Mouse (Mus musculus) kidney, embryonic 14.5 days (tissue): ENCODE results near the gene Pex7. TPM values are rescaled to one million over a fixed set of nuclear protein-coding genes. Genes with fewer than 3 reads are reported as not detected.

Source experiments
- ATAC-seq: fragments of 200-750 bp; cut with Nextera tagmentation; 2 replicates; pipeline ENCODE4 v1.8.0; 2017; ENCODE audit warnings: moderate number of reproducible peaks, mild to moderate bottlenecking, moderate TSS enrichment, moderate library complexity; ENCODE audit not compliant: low FRiP score, low TSS enrichment
- H3K27ac ChIP-seq: fragments of 300-500 bp; sonication (generic); 2 replicates; pipeline ENCODE4 v1.5.1; 2014; ENCODE audit warnings: low read depth, mild to moderate bottlenecking, low read length, moderate library complexity, mixed read lengths
- H3K27me3 ChIP-seq: fragments of 300-500 bp; sonication (generic); 2 replicates; pipeline ENCODE4 v1.6.1; 2014; ENCODE audit warnings: mild to moderate bottlenecking, low read length; ENCODE audit not compliant: control insufficient read depth, insufficient read depth
- H3K36me3 ChIP-seq: fragments of 300-500 bp; sonication (generic); 2 replicates; pipeline ENCODE4 v1.6.1; 2014; ENCODE audit warnings: low read length, mixed read lengths; ENCODE audit not compliant: control insufficient read depth, insufficient read depth
- H3K4me1 ChIP-seq: fragments of 300-500 bp; sonication (generic); 2 replicates; pipeline ENCODE4 v1.6.1; 2014; ENCODE audit warnings: low read length, mixed read lengths; ENCODE audit not compliant: control insufficient read depth, insufficient read depth
- H3K4me2 ChIP-seq: fragments of 300-500 bp; sonication (generic); replicated peaks from 2 replicates; pipeline ENCODE4 v1.6.1; 2014; ENCODE audit warnings: low read depth, mild to moderate bottlenecking, low read length
- H3K4me3 ChIP-seq: fragments of 300-500 bp; sonication (generic); 2 replicates; pipeline ENCODE4 v1.5.1; 2014; ENCODE audit warnings: mild to moderate bottlenecking, low read length
- H3K9ac ChIP-seq: fragments of 300-500 bp; sonication (generic); 2 replicates; pipeline ENCODE4 v1.6.1; 2014; ENCODE audit warnings: low read depth, mild to moderate bottlenecking, low read length, moderate library complexity
- H3K9me3 ChIP-seq: fragments of 300-500 bp; sonication (generic); 2 replicates; pipeline ENCODE4 v1.6.1; 2016; ENCODE audit warnings: low read length; ENCODE audit not compliant: control insufficient read depth
- WGBS: fragments of 180-500 bp; shearing (Covaris S2); extraction: QIAGEN DNeasy Blood & Tissue Kit; methylation state at CpG from one replicate; pipeline ENCODE4 v1.1.7; 2014; 5-methylcytosine and 5-hydroxymethylcytosine counted together
- polyA plus RNA-seq: library from polyadenylated mRNA; unstranded; fragments of >200 nt; fragmentation: Nextera tagmentation; extraction: Ambion mirVana; gene quantifications from 2 replicates; pipeline ENCODE4 v1.2.1, GENCODE M21; 2014

Pex7 gene
- polyA plus RNA-seq, 1 experiment from 2014 or later = 45.4 TPM

DNA sequence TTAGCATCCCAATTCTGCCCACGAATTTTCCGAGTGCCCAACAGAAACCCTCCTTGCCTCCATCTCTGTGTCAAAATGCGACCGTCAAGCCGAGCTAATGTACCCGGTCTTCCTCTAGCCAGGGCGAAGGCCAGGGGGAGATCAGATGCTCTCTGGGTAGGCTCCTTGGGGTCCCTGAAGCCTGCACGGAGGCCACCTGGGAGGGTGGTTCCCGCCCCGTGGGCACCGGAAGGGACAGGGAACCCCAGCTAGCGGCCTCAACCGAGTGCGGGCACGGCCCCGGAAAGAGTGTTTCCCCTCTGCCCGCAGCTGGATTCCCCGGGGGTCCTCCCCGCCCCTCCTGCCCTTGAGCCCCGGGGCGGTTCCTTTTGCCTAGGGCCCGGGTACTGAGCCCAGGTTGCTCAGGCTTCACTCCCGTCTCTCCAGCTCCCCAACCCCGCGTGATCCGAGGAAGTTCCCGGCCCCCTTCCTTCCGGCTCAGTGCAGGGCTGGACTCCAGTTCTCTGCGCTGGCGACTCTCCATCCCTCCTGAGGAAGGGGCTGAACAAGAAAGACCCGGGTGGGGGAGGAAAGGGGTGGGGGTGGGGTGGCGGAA lies 57.6 kb downstream of the Pex7 start:
- ATAC-seq = peak; percentile 70
- Histone ChIP-seq H3K9ac (peak overlapping the region; percentile 48; the same call in 1 of the 2 replicates), H3K27ac (no peak overlapping the region), H3K4me2 (peak overlapping the region; percentile 100), H3K4me3 (peak overlapping the region; percentile 57), H3K4me1 (peaks cover 16% of the 10 kb centered on the region; the same call in 1 of the 2 replicates), H3K27me3 (peaks cover 50% of the 10 kb centered on the region), H3K9me3 (no peaks in the 10 kb centered on the region), H3K36me3 (no peaks in the 10 kb centered on the region)
- under 1% methylated on average over 32 of the region's 32 CpGs for WGBS

DNA sequence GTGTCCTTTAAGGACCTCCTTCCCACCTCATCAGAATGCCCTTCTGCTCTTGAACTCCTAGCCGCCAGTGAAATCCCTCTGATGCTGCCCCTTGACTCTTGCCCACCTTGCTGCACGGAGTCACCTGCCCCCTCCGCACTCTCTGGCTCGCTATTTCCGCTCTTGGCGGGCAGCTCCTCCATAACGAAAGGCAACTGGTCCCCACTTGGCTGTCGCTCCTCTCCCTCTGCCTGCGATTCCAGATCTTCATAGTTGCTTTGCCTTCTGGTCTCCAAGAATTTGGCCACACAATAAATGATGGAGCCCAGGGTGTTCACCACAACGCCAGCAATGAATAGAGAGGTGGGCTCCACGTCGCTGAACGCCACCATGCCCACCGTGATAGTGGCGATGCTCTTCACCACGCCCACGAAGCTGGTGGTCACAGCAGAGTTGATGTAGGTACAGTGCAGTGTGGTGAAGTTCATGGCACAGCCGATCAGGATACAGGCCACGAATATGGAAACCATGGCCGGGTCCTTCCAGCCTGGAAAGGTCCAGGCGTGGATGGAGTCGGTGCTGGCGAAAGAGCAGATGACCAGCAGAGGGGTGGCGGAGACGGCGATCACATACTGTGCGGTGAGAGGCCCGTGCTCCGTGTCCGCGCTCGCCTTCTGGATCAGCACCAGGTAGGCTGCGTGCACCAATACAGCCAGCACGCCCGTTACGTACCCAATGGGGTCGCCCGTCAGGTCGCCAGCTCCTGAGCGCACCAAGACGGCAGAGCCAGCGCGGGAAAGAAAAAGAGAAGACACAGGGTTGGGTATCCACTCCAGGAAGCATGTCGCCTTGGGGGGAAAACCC lies 58.3 kb downstream of the Pex7 start:
- Histone ChIP-seq H3K9ac (no peak overlapping the region), H3K27me3 (peaks cover 50% of the 10 kb centered on the region), H3K36me3 (no peaks in the 10 kb centered on the region), H3K27ac (no peak overlapping the region), H3K4me1 (peaks cover 16% of the 10 kb centered on the region; the same call in 1 of the 2 replicates), H3K4me2 (peak overlapping the region; percentile 100), H3K4me3 (peak overlapping the region; percentile 57), H3K9me3 (no peaks in the 10 kb centered on the region)
- no peak for ATAC-seq
- 5% methylated on average over 44 of the region's 44 CpGs for WGBS

DNA sequence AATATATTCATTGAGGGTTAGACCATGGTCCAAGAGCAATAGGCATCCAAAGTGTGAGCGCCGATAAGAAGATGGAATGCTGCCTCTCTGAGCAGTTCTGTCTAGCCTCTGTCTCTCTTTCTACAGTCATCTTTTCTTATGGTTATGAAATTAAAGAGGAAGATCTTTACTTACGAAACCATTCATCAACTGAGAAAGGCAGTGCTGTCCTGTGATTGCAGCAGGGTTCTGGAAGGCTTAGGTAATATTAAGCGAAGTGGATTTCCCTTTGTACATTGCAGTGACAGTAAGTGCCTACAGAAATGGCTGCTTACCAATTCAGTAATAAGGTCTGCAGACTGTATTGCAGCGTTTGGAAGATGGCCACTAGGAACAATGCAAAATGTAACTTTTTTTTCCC lies 67.7 kb downstream of the Pex7 start:
- Histone ChIP-seq H3K36me3 (no peaks in the 10 kb centered on the region), H3K4me2 (no peak overlapping the region), H3K27ac (no peak overlapping the region), H3K4me1 (no peaks in the 10 kb centered on the region), H3K9ac (no peak overlapping the region), H3K9me3 (no peaks in the 10 kb centered on the region), H3K27me3 (no peaks in the 10 kb centered on the region), H3K4me3 (no peak overlapping the region)
- WGBS = 92% methylated on average over 5 of the region's 5 CpGs
- ATAC-seq = no peak

DNA sequence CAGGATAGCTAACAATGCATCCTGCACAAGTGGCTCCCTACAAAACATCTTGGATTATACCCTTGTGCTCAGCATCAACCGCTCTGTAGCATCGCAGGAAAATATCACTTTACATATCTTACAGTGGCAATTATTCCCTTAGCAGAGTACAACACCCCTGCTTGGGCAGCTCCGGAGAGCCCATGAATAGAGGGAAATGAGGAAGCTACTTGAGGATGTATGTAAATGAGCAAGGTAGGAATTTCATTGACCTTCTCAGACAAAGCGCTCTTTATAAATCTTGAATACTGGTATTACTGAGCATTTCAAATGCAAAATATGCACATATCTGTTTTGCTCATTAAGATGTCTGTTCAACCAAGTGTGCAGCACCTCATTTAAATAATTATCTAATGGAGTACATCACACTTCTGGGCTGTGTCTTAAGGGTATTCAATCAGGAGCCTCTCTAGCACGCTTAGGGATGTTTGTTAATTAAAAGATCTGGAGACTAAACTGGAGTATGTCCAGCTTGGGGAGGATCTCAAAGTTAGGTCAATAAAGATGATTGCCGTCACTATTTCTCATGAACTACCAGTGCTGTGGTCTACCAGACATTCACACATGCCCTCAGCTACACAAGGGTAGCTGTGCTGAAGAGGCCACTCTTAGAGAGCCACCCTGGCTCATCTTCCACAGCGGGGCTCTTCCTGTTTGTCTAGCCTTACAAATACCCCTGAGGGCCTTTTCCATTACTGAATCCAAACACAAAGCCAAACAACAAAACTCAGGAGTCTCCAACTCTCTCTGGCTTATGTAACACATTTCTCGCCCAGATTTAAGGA lies 71.4 kb downstream of the Pex7 start:
- no peaks in the 10 kb centered on the region for H3K9me3 ChIP-seq
- H3K27me3 ChIP-seq = no peaks in the 10 kb centered on the region
- WGBS = 83% methylated on average over 8 of the region's 8 CpGs
- no peak overlapping the region for H3K9ac ChIP-seq
- H3K36me3 ChIP-seq = no peaks in the 10 kb centered on the region
- H3K27ac ChIP-seq = no peak overlapping the region
- no peak overlapping the region for H3K4me3 ChIP-seq
- no peak overlapping the region for H3K4me2 ChIP-seq
- no peak for ATAC-seq
- no peaks in the 10 kb centered on the region for H3K4me1 ChIP-seq

DNA sequence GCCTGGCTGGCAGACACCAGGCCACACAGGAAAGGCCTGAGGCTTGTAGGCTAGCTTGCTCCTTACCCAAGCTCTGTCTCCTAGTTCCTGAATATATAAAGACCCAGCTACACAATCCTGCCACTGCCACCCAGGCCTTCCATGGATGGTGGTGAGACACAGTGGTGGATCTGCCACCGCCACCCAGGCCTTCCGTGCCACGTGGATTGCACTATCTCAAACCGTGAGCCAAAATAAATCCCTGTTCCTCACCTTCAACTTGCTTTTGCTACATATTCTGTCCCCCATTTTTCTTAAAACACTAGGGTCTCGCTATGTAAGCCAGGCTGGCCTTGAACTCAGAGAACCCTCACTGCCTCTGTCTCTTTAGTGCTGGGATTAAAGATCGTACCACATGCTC lies 73.3 kb downstream of the Pex7 start:
- WGBS = 94% methylated on average over 6 of the region's 6 CpGs
- H3K27me3 ChIP-seq = no peaks in the 10 kb centered on the region
- no peak overlapping the region for H3K9ac ChIP-seq
- H3K4me1 ChIP-seq = no peaks in the 10 kb centered on the region
- no peaks in the 10 kb centered on the region for H3K36me3 ChIP-seq
- no peaks in the 10 kb centered on the region for H3K9me3 ChIP-seq
- no peak overlapping the region for H3K4me2 ChIP-seq
- H3K27ac ChIP-seq = no peak overlapping the region
- no peak for ATAC-seq
- H3K4me3 ChIP-seq = no peak overlapping the region

DNA sequence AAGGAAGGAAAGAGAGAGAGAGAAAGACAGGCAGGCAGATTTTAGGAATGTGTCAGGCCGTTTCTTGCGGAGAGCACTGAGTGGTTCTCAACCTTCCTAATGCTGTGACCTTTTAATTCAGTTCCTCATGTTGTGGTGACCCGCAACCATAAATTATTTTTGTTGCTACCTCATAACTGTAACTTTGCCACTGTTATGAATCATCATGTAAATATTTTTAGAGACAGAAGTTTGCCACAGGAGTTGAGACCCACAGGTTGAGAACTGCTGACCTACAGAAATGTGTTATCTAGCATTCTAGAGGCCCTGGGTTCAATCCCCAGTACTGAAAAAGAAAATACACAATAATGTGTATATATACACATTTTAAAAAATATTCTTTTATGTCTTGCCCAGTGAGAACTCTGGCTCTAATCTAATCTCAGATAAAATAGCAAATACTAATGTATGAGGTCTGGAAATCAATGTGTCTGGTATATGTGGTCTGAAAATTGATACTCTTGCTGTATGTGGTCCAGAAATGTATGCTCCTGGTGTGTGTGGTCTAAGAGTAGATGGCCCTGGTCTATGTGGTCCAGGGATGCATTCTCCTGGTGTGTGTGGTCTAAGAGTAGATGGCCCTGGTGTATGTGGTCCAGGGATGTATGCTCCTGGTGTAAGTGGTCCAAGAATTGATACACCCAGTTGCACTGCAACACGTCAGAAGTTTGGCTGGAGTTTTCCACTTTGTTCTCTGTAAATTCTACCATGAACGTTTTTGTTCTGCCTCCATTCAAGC lies 76.2 kb downstream of the Pex7 start:
- Histone ChIP-seq H3K4me2 (no peak overlapping the region), H3K9me3 (no peaks in the 10 kb centered on the region), H3K4me3 (no peak overlapping the region), H3K4me1 (no peaks in the 10 kb centered on the region), H3K9ac (no peak overlapping the region), H3K27me3 (no peaks in the 10 kb centered on the region), H3K36me3 (no peaks in the 10 kb centered on the region), H3K27ac (no peak overlapping the region)
- 83% methylated on average over 5 of the region's 5 CpGs for WGBS
- no peak for ATAC-seq

DNA sequence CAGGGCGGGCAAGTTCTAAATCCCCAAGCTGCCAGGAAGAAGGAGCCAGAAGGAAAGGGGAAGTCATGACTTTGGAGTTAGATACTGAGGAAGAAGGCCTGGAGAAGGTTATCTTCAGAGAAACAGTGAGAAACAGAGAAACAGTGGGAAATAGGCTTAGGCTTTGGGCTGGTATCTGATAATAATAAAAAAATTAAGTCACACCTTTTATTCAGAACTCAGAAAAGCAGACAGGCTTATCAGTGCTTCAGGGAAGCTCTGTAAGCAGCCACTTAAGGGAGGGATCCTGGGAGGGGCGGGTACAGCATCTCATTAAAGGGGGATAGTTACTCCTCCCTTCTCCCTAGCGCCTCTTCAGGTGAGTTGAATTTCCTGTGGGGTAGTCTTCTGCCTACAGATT lies 86.5 kb downstream of the Pex7 start:
- Histone ChIP-seq H3K9me3 (no peaks in the 10 kb centered on the region), H3K36me3 (no peaks in the 10 kb centered on the region), H3K4me3 (no peak overlapping the region), H3K27ac (no peak overlapping the region), H3K27me3 (no peaks in the 10 kb centered on the region), H3K4me1 (no peaks in the 10 kb centered on the region), H3K9ac (no peak overlapping the region), H3K4me2 (no peak overlapping the region)
- no peak for ATAC-seq
- WGBS = 66% methylated on average over 3 of the region's 3 CpGs

DNA sequence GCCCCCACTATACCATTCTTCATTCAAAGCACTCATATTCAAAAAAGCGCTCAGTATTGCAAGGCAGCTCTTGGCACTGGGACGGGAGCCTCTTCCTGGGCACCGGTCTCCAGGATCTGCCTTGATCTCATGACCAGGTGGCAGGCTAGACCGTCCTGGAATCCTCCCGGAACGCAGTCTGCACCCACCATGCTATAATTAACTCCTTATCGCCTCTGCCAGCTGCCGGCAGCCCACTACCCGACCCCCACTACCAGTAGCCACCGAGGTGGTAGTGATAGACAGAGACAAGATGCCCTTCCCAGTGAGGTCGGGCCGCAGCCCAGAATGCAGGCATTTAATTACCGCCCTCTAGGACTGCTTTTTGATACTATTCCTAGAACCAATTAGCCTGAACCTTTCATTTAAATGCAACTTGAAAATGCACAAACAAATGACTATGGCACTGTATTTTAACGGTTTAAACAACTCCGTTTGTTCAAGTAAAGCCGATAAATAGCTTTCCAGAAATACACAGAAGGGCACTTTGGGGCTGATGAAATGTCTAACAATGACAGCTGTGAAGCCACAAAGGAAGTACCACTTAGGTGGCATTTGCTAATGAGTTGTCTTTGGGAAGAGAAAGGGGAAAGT lies 88.7 kb downstream of the Pex7 start:
- no peaks in the 10 kb centered on the region for H3K9me3 ChIP-seq
- H3K27ac ChIP-seq = no peak overlapping the region
- no peaks in the 10 kb centered on the region for H3K27me3 ChIP-seq
- ATAC-seq = no peak
- no peaks in the 10 kb centered on the region for H3K4me1 ChIP-seq
- H3K9ac ChIP-seq = no peak overlapping the region
- H3K4me3 ChIP-seq = no peak overlapping the region
- WGBS = 62% methylated on average over 16 of the region's 16 CpGs
- no peaks in the 10 kb centered on the region for H3K36me3 ChIP-seq
- H3K4me2 ChIP-seq = no peak overlapping the region
